Comparison of ENCODE assay signal across 7 mouse cellular contexts in genomic region chrX:13469160-13470116, GRCm38 (mm10). TPM values are rescaled to one million over a fixed set of nuclear protein-coding genes. Genes with fewer than 3 reads are reported as not detected.
DNase-seq lines count a peak whose midpoint lies in the region; ATAC-seq and TF ChIP-seq lines count a peak whose summit lies in the region.

No protein-coding gene starts in this region.

- H3K4me1 ChIP-seq in embryonic fibroblast, embryonic 13.5 days (ENCODE audit: control insufficient read depth, insufficient read depth, low read length) = peaks cover 5% of the 10 kb centered on the region
- H3K4me1 ChIP-seq in intestine, postnatal 0 days (replicated peaks; ENCODE audit: control insufficient read depth, insufficient read depth, low read length) = no peaks in the 10 kb centered on the region

- H3K27ac ChIP-seq in embryonic fibroblast, embryonic 13.5 days (ENCODE audit: insufficient read depth, low read length) = peak overlapping the region; percentile 70
- H3K27ac ChIP-seq in intestine, postnatal 0 days (ENCODE audit: low read depth, low read length) = peak overlapping the region; percentile 35; the same call in 1 of the 2 replicates

- TF ChIP-seq CTCF in embryonic fibroblast, embryonic 13.5 days (IDR thresholded peaks at IDR 0.05; ENCODE audit: borderline replicate concordance, insufficient read depth, low read length) = no peak
- TF ChIP-seq CTCF in intestine, postnatal 0 days (IDR thresholded peaks at IDR 0.05; ENCODE audit: low read depth) = no peak

- no peak overlapping the region for H3K4me2 ChIP-seq in intestine, postnatal 0 days (replicated peaks; ENCODE audit: low read depth)

- no peaks in the 10 kb centered on the region for H3K36me3 ChIP-seq in intestine, postnatal 0 days (ENCODE audit: control insufficient read depth, insufficient read depth)

- DNase-seq in 3134 (ENCODE audit: extremely low read depth, insufficient read length, low spot score) (peak; percentile 6), 3T3-L1 (ENCODE audit: low read depth, low spot score) (peak; percentile 85)
- DNase-seq in lung, adult 18-20 months = peak; percentile 39 to 77
- no peak for DNase-seq in spleen, adult 12 weeks (ENCODE audit: low spot score)
- no peak for DNase-seq in embryo, embryonic 10 days (ENCODE audit: low spot score)

- H3K9me3 ChIP-seq in intestine, postnatal 0 days (ENCODE audit: control insufficient read depth) = no peaks in the 10 kb centered on the region

- H3K27me3 ChIP-seq in intestine, postnatal 0 days (replicated peaks; ENCODE audit: control insufficient read depth, insufficient read depth, low read length) = no peaks in the 10 kb centered on the region

- H3K4me3 ChIP-seq in embryonic fibroblast, embryonic 13.5 days (ENCODE audit: insufficient read depth, low read length) = no peak overlapping the region
- no peak overlapping the region for H3K4me3 ChIP-seq in intestine, postnatal 0 days (ENCODE audit: low read depth, low read length)

- peak; percentile 79 for ATAC-seq in intestine, postnatal 0 days

- H3K9ac ChIP-seq in intestine, postnatal 0 days (ENCODE audit: low read depth, low read length) = no peak overlapping the region

- 59% methylated on average over 9 of the region's 9 CpGs for WGBS in intestine, postnatal 0 days

- TF ChIP-seq POLR2A in embryonic fibroblast, embryonic 13.5 days (IDR thresholded peaks at IDR 0.05; ENCODE audit: low read depth, low read length) = no peak

RNA-seq across cellular contexts. Expression of gene Nyx, which starts 3.5 kb away (rescaled TPM):
- polyA plus RNA-seq in embryonic fibroblast, embryonic 13.5 days (2011; ENCODE audit: insufficient read length, low read depth, missing spikeins) = not detected in 2 replicates
- 0.09 and 0.12 TPM in 2 replicates for polyA plus RNA-seq in intestine, postnatal 0 days (2015; fragmentation: Nextera tagmentation; extraction: Ambion mirVana)

Comparison
In these comparisons a context has a peak if more than half of its experiments do, and no peak if none do; other contexts are left out.
1. DNase-seq: peak in 3134 (single experiment), 3T3-L1 (single experiment) and lung, adult 18-20 months (2 of 2); none in spleen, adult 12 weeks (single experiment) and embryo, embryonic 10 days (single experiment).